Mouse (Mus musculus) intestine, postnatal 0 days (tissue): ENCODE measurements around the gene Tnfsf13. TPM values are rescaled to one million over a fixed set of nuclear protein-coding genes. Genes with fewer than 3 reads are reported as not detected.
A peak's percentile ranks its signal among the peaks of the same experiment; 100 is the strongest.

Experiments used
- ATAC-seq: fragments of 200-750 bp; cut with Nextera tagmentation; 2 replicates; pipeline ENCODE4 v1.8.0; 2017; ENCODE audit warnings: mild to moderate bottlenecking, moderate TSS enrichment, moderate library complexity
- H3K27ac ChIP-seq: fragments of 300-500 bp; sonication (generic); 2 replicates; pipeline ENCODE4 v1.5.1; 2014; ENCODE audit warnings: mild to moderate bottlenecking, low read depth, low read length, moderate library complexity
- H3K27me3 ChIP-seq: fragments of 300-500 bp; sonication (generic); replicated peaks from 2 replicates; pipeline ENCODE4 v1.6.1; 2014; ENCODE audit warnings: low read length, mixed read lengths; ENCODE audit not compliant: control insufficient read depth, insufficient read depth
- H3K36me3 ChIP-seq: fragments of 300-500 bp; sonication (generic); 2 replicates; pipeline ENCODE4 v1.6.1; 2014; ENCODE audit warnings: mild to moderate bottlenecking, moderate library complexity; ENCODE audit not compliant: control insufficient read depth, insufficient read depth
- H3K4me1 ChIP-seq: fragments of 300-500 bp; sonication (generic); replicated peaks from 2 replicates; pipeline ENCODE4 v1.6.1; 2014; ENCODE audit warnings: antibody characterized with exemption, low read length, mixed read lengths; ENCODE audit not compliant: control insufficient read depth, insufficient read depth
- H3K4me2 ChIP-seq: fragments of 300-500 bp; sonication (generic); replicated peaks from 2 replicates; pipeline ENCODE4 v1.6.1; 2014; ENCODE audit warnings: low read depth, mild to moderate bottlenecking, moderate library complexity
- H3K4me3 ChIP-seq: fragments of 300-500 bp; sonication (generic); 2 replicates; pipeline ENCODE4 v1.5.1; 2014; ENCODE audit warnings: low read depth, low read length
- H3K9ac ChIP-seq: fragments of 300-500 bp; sonication (generic); 2 replicates; pipeline ENCODE4 v1.6.1; 2014; ENCODE audit warnings: mild to moderate bottlenecking, low read depth, low read length
- H3K9me3 ChIP-seq: fragments of 300-500 bp; sonication (generic); 2 replicates; pipeline ENCODE4 v1.6.1; 2016; ENCODE audit warnings: mixed run types; ENCODE audit not compliant: control insufficient read depth
- CTCF ChIP-seq: sonication (generic); IDR thresholded peaks from 2 replicates; pipeline ENCODE4 v1.5.1; 2016; ENCODE audit warnings: low read depth, mild to moderate bottlenecking, control low read depth, antibody characterized with exemption, moderate library complexity
- WGBS: fragments of 180-500 bp; shearing (Covaris S2); extraction: QIAGEN DNeasy Blood & Tissue Kit; methylation state at CpG from one replicate; pipeline ENCODE4 v1.1.7; 2014; 5-methylcytosine and 5-hydroxymethylcytosine counted together
- polyA plus RNA-seq: library from polyadenylated mRNA; unstranded; fragments of >200 nt; fragmentation: Nextera tagmentation; extraction: Ambion mirVana; gene quantifications from 2 replicates; pipeline ENCODE4 v1.2.1, GENCODE M21; 2015

The Tnfsf13 gene
- polyA plus RNA-seq, 1 experiment from 2014 or later = 1.6 TPM

GRCm38 (mm10) chr11:69662213-69662966 lies 23.2 kb downstream of the Tnfsf13 start, which contains the start of gene Mpdu1:
TSS of gene Mpdu1 (minus strand) at chr11:69662642.
- Histone ChIP-seq H3K9me3 (no peaks in the 10 kb centered on the region), H3K27ac (peak within 1 kb of the TSS; percentile 93), H3K4me3 (peak within 1 kb of the TSS; percentile 50), H3K4me1 (0 out of 2 replicates have a peak, but pooled peaks cover 8% of the 10 kb centered on the region), H3K27me3 (no peaks in the 10 kb centered on the region), H3K36me3 (peaks cover 52% of the 10 kb centered on the region), H3K9ac (peak within 1 kb of the TSS; percentile 63), H3K4me2 (peak within 1 kb of the TSS; percentile 64)
- WGBS = under 1% methylated on average over 48 of the region's 48 CpGs
- ATAC-seq = peak; percentile 93
- peak; percentile 72 for TF ChIP-seq CTCF

GRCm38 (mm10) chr11:69661221-69661881 lies 24.2 kb downstream of the Tnfsf13 start:
- 49% methylated on average over 3 of the region's 3 CpGs for WGBS
- Histone ChIP-seq H3K9ac (no peak overlapping the region), H3K36me3 (peaks cover 55% of the 10 kb centered on the region), H3K4me2 (peak overlapping the region; percentile 64), H3K4me3 (peak overlapping the region; percentile 50; the same call in 1 of the 2 replicates), H3K27ac (no peak overlapping the region), H3K9me3 (no peaks in the 10 kb centered on the region), H3K27me3 (no peaks in the 10 kb centered on the region), H3K4me1 (0 out of 2 replicates have a peak, but pooled peaks cover 8% of the 10 kb centered on the region)
- no peak for ATAC-seq
- no peak for TF ChIP-seq CTCF

GRCm38 (mm10) chr11:69657462-69657881 lies 28.1 kb downstream of the Tnfsf13 start:
- Histone ChIP-seq H3K9me3 (no peaks in the 10 kb centered on the region), H3K27ac (no peak overlapping the region), H3K27me3 (no peaks in the 10 kb centered on the region), H3K9ac (no peak overlapping the region), H3K4me3 (no peak overlapping the region), H3K36me3 (peaks cover 45% of the 10 kb centered on the region), H3K4me2 (no peak overlapping the region), H3K4me1 (no peaks in the 10 kb centered on the region)
- WGBS = 78% methylated on average over 15 of the region's 15 CpGs
- ATAC-seq = no peak
- TF ChIP-seq CTCF = no peak

GRCm38 (mm10) chr11:69656617-69657461 lies 28.7 kb downstream of the Tnfsf13 start:
- Histone ChIP-seq H3K36me3 (peaks cover 52% of the 10 kb centered on the region), H3K9me3 (no peaks in the 10 kb centered on the region), H3K27ac (no peak overlapping the region), H3K4me2 (no peak overlapping the region), H3K4me1 (no peaks in the 10 kb centered on the region), H3K4me3 (no peak overlapping the region), H3K9ac (no peak overlapping the region), H3K27me3 (no peaks in the 10 kb centered on the region)
- ATAC-seq = no peak
- 72% methylated on average over 10 of the region's 10 CpGs for WGBS
- peak; percentile 82 for TF ChIP-seq CTCF

GRCm38 (mm10) chr11:69656065-69656455 lies 29.5 kb downstream of the Tnfsf13 start:
- Histone ChIP-seq H3K9ac (no peak overlapping the region), H3K27ac (no peak overlapping the region), H3K4me3 (no peak overlapping the region), H3K27me3 (no peaks in the 10 kb centered on the region), H3K9me3 (no peaks in the 10 kb centered on the region), H3K4me1 (no peaks in the 10 kb centered on the region), H3K4me2 (no peak overlapping the region), H3K36me3 (peaks cover 60% of the 10 kb centered on the region)
- no peak for TF ChIP-seq CTCF
- ATAC-seq = no peak
- 66% methylated on average over 5 of the region's 5 CpGs for WGBS
